Mouse (Mus musculus) right cerebral cortex, adult 2 months (tissue): ENCODE data around the gene Slc35e3.
"Not testable (repeated sequence)": the region's sequence is repeated elsewhere in the genome, so short reads cannot be mapped to it uniquely, and the experiment has no call there.

Source experiments
- DNase-seq, 2 experiments: peaks; one replicate each; pipeline ENCODE4 v3.0.0; 2021 to 2022; ENCODE audit warnings: low spot score in 2 of 2

The Slc35e3 gene

GRCm38 (mm10) chr10:117762281-117762830 lies 16.2 kb upstream of the Slc35e3 start:
- no peak for DNase-seq

- DNase-seq: no peak
These were observed 15.4 kb upstream of the Slc35e3 start for GRCm38 (mm10) chr10:117761551-117761950.

- DNase-seq: no peak
These were observed 14.7 kb upstream of the Slc35e3 start for GRCm38 (mm10) chr10:117760831-117761335.

GRCm38 (mm10) chr10:117759844-117760630 lies 13.9 kb upstream of the Slc35e3 start:
- DNase-seq: no peak

- no peak for DNase-seq
These were observed 12.9 kb upstream of the Slc35e3 start for GRCm38 (mm10) chr10:117758749-117759727.

DNA sequence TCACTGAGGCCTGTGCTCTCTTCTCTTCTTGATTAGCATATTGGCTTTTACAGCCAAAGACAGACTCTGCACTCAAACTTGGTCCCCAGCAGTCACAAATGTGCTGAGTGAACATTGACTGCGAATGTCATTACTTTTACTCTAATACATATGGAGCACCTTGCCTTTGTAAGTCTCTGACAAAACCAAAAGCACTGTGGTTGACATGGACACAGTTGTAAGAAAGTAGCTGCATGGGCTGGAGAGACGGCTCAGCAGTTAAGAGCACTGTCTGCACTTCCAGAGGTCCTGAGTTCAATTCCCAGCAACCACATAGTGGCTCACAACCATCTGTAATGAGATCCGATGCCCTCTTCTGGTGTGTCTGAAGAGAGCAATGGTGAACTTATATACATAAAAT lies 12.2 kb upstream of the Slc35e3 start:
- DNase-seq: not testable (repeated sequence)

GRCm38 (mm10) chr10:117757796-117758342 lies 11.7 kb upstream of the Slc35e3 start:
- DNase-seq: no peak

DNA sequence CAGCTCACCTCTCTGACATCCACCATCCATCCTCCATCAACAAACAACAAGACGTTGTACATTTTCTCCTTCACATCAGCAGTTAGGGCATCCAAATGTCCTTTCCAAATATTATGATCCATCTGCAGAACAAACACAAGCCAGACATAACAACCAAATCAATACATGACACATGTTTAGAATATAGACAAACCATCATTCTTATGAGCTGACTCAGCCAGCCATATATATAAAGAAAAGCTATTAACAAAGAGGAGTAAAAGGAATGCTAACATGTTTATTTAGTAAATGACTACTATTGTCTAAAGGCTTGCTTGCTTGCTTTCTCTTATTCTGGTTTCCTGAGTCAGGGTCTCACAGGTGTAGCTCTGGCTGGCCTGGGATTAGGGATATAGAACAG lies 11.1 kb upstream of the Slc35e3 start:
- DNase-seq: no peak

- no peak for DNase-seq
These were observed 10.6 kb upstream of the Slc35e3 start for GRCm38 (mm10) chr10:117756784-117757183.

DNA sequence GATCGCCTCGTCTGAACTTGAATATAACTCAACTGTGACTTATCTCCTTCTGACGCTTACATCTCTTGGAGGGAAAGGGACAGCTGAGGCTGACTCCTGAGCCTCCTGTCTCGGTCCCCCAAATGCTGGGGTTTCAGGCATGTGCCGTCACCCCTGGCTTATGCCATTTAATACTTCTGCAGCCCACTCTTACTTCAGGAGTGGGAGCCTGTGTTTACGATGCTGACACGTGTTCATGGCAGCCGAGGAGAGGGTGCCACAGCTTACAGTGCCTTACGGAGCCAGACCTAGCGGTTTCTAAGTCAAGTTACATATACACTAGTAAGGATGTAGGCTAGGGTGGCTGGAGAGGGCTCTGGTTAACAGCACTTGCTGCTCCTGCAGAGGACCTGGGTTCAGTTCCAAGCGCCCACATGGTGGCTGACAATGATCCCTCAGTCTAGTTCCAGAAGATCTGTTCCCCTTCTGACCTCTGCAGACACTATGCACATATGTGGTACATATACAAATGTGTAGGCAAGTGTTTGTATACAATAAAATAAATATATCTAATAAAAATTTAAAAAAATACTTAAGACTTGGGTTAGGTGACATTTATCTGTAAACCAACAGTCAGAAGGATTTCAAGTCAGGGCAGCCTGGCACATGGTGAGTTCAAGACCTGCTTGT lies 9.8 kb upstream of the Slc35e3 start:
- DNase-seq: no peak

DNA sequence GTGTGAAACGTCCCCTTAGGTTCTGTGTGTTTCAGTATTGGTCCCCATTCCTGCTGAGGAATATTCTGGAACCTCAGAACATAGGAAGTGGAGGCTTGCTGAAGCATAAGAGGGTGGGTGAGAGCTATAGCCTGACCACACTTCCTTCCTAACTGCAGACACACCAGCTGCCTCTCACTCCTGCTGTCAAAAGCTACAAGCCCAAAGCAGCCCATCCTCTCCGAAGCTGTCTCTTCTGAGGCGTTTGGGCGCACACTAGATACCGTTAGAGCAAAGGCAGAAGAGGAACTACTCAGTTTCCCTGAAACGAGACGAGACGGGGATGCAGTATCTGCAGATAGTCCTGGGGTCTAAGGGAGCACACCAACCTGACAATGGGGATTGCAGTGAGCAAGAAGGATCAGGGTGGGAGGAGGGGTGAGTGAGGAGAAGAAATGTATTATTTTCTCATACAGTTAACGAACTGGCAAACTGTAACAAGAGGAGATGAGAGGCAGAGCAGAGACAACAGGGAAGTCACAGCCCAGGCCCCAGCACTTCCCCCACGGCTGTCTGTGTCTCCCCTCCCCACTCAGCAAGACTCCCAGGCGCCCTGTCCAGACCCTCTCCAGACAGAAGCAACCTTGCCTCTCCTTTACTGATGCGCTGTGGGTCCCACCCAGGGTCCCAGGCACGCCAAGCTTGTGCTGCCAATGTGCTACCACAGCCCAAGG lies 9.1 kb upstream of the Slc35e3 start:
- DNase-seq: no peak

GRCm38 (mm10) chr10:117754609-117754940 lies 8.4 kb upstream of the Slc35e3 start:
- no peak for DNase-seq

GRCm38 (mm10) chr10:117753711-117754608 lies 7.8 kb upstream of the Slc35e3 start:
- no peak for DNase-seq

- no peak for DNase-seq
These were observed 6.9 kb upstream of the Slc35e3 start for GRCm38 (mm10) chr10:117752851-117753647.

DNA sequence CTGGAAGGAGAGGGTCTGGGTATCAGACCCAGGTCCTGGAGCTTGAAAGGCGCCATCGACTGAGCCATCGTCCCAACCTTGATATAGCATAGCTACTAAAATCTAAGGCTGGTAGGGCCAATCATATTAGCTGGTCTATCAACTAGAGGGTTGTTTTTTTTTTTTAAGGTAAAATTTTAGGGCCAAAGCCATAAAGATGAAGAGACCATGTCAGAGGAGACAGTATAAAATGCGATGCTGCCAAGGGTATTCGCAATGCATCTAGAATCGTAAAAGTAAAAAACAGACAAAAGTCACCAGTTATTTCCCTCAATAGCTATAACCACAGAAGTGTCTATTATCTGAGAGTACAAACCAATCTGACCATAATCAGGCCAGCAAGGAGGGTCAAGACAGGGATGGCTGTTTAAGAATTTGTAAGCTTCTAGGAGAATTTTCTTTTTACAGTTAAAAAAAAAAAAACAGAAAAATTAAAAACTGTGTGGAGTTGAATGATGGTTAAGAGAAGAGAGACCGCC lies 6.2 kb upstream of the Slc35e3 start:
- DNase-seq: no peak

GRCm38 (mm10) chr10:117751744-117752143 lies 5.6 kb upstream of the Slc35e3 start:
- no peak for DNase-seq

DNA sequence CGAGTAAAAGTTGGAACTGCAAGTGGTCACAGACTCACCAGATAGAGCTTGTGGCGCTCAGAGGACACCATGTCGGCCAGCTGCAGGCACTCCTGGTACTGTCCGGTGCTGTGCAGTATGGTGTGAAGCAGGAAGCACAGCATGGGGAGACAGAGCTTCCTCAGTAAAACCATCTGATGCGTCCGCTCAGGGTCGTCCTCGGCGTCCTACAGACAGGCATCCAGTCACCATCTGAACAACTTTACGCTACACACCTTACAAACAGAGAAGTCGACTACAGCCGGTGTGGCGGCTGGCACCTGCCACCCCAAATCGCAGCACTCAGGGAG lies 5.1 kb upstream of the Slc35e3 start:
- no peak for DNase-seq

DNA sequence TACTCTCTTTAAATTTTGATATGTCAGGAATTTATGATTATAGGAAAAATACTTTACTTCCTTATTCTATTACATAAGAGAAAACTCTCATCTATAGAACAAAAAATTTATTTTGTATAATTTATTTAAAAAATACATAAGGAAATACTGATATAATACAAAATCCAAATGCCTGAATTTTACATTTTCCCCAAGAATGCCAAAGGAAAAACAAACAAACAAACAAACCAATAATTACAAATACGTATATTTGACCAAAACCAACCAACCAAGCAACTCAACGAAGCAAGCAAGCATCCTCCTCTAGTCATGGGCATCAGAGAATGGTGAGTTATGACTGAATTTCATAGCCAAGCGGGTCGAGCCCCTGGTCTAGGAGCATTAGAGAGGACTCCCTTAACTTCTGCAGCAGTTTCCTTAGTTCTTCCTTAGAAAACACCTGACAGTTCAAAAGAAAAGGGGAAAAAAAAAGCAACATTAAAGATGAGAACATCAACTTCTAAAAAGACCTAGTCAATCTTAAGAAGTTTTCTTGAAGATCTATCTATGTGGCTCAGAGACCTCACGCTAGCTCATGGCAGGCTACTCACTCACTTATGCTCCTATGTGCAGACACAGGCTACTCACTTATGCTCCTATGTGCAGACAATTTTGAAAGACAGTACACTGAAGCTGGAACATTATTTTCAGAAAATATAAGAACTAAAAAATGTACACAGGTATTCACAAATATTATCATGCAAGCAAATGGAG lies 4.5 kb upstream of the Slc35e3 start:
- no peak for DNase-seq
